ENCODE assay signal across 16 mouse cellular contexts in the genomic region with DNA sequence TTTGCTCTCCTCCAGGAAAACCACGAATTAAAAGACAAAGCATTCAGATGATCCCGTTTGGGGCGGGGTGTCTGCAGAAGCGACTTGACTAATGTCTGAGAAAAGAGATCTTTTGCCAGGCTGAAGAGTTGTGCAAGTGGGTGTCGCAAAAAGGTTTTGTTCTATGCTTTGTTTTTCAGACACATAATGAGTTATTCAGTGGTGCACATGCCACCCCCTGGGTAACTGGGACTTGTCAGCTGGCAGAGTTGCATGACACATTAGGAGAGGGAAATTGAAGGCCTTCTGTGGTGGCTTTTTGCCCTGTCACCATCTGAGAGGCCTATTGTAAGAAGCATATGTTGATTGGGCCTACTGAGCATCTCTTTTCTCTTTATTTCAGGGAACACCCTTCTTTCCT. TPM values are rescaled to one million over a fixed set of nuclear protein-coding genes. Genes with fewer than 3 reads are reported as not detected.
DNase-seq lines count a peak whose midpoint lies in the region.
"Had no signal": no experiment of that assay in that cellular context is flagged by ENCODE, and none has a peak within 500 bp of the region (broad histone marks: within the 10 kb centered on the region; RNA-seq: fewer than 3 reads in every experiment).

No protein-coding gene starts in this region.

- DNase-seq in adrenal gland, adult 2 months: peak; percentile 66
- DNase-seq in adrenal gland, adult 18-20 months (ENCODE audit: low spot score in 2 of 2): no peak
- DNase-seq in layer of hippocampus, adult 9-11 months: peak; percentile 56
- DNase-seq in layer of hippocampus, adult 9-10 months (ENCODE audit: low spot score): no peak
- DNase-seq in cerebellum, adult 9-10 months: peak; percentile 61
- DNase-seq in telencephalon, adult 2 months (ENCODE audit: low read depth, low spot score): peak; percentile 34
- DNase-seq in testis, postnatal 14 days (ENCODE audit: low spot score): no peak
- no peak for DNase-seq in kidney, adult 11 months
- DNase-seq: adrenal gland, postnatal 14 days; embryo, embryonic 11 days; gastrocnemius, postnatal 25 days; heart, postnatal 10 days; kidney, postnatal 10 days; liver; lung, adult 18-20 months; thymus, adult 18-20 months had no signal

RNA-seq across cellular contexts. Expression of a gene that starts 20.3 kb away (rescaled TPM):
- total RNA-seq in adrenal gland, adult 2 months (2021): 100 to 1,000 TPM; 159 to 164 TPM
- 230 and 305 TPM in 2 replicates for polyA plus RNA-seq in adrenal gland, adult 2 months (2012; rRNA removed)
- total RNA-seq in adrenal gland, adult 18-20 months (2021): 100 to 1,000 TPM; 101 to 131 TPM

Comparison
In these comparisons a context has a peak if more than half of its experiments do, and no peak if none do; other contexts are left out.
1. DNase-seq: peak in adrenal gland, adult 2 months (single experiment), layer of hippocampus, adult 9-11 months (single experiment), cerebellum, adult 9-10 months (single experiment) and telencephalon, adult 2 months (single experiment); none in adrenal gland, adult 18-20 months (0 of 2), layer of hippocampus, adult 9-10 months (single experiment), testis, postnatal 14 days (single experiment) and kidney, adult 11 months (single experiment).